Mouse (Mus musculus): ENCODE results near the gene Ston1. TPM values are rescaled to one million over a fixed set of nuclear protein-coding genes. Genes with fewer than 3 reads are reported as not detected.

Ston1 gene
- polyA plus RNA-seq, 1 experiment from 2014 or later = 3.4 TPM

DNA sequence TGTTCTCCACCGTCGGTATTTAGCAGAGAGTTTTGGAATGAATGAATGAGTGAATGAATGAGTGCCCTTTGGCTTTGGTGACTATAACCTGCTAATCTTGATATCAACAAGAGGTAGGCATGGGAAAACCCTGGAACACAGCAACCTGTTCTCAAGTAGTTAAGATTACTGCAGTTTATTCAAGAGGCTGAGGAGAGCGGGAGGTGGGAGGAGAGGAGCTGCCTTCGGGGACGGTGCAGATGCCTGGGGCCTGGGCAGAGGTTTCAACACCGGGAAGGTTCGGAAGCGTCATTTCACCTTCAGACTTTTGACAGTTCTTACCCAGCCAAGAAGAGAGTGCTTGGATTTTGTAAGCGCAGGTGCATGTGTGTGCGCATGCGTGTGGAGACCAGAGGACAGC lies 14.5 kb upstream of the Ston1 start:
- DNase-seq (ENCODE audit: low spot score) (no peak), ATAC-seq (ENCODE audit: low FRiP score) (no peak)
- Histone ChIP-seq H3K9ac (no peak overlapping the region), H3K4me2 (replicated peaks) (no peak overlapping the region), H3K9me3 (ENCODE audit: control insufficient read depth, low read length) (no peaks in the 10 kb centered on the region), H3K27me3 (ENCODE audit: control insufficient read depth, insufficient read depth, low read length) (no peaks in the 10 kb centered on the region), H3K4me3 (replicated peaks; ENCODE audit: low read length) (no peak overlapping the region), H3K4me1 (replicated peaks; ENCODE audit: control insufficient read depth, insufficient read depth, low read length) (no peaks in the 10 kb centered on the region), H3K36me3 (replicated peaks; ENCODE audit: control insufficient read depth, insufficient read depth) (peaks cover 89% of the 10 kb centered on the region), H3K27ac (no peak overlapping the region)
- 90% methylated on average over 11 of the region's 11 CpGs for WGBS

DNA sequence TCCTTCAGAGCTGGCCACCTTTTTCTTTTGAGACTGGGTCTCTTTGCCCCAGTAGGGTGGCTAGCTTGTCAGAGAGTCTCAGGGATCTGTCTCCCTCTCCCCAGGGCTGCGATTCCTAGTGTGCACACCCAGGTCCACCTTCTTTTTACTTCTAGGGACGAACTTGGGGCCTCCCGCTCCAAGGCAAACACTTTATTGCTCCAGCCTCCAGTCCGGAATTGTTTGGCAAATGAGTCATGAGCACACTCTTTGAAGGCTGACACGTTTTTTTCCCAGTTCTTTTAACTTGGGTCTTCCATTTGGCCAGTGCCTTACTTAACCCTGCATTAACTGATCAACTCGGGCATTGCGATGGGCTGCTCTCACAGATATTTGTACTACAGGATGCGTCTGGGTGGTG lies 14.1 kb upstream of the Ston1 start:
- WGBS = 86% methylated on average over 8 of the region's 8 CpGs
- peaks cover 90% of the 10 kb centered on the region for H3K36me3 ChIP-seq (replicated peaks; ENCODE audit: control insufficient read depth, insufficient read depth)
- no peaks in the 10 kb centered on the region for H3K27me3 ChIP-seq (ENCODE audit: control insufficient read depth, insufficient read depth, low read length)
- no peak overlapping the region for H3K27ac ChIP-seq
- no peaks in the 10 kb centered on the region for H3K9me3 ChIP-seq (ENCODE audit: control insufficient read depth, low read length)
- no peak overlapping the region for H3K9ac ChIP-seq
- H3K4me1 ChIP-seq (replicated peaks; ENCODE audit: control insufficient read depth, insufficient read depth, low read length) = no peaks in the 10 kb centered on the region
- no peak overlapping the region for H3K4me2 ChIP-seq (replicated peaks)
- ATAC-seq (ENCODE audit: low FRiP score) (no peak), DNase-seq (ENCODE audit: low spot score) (no peak)
- no peak overlapping the region for H3K4me3 ChIP-seq (replicated peaks; ENCODE audit: low read length)

DNA sequence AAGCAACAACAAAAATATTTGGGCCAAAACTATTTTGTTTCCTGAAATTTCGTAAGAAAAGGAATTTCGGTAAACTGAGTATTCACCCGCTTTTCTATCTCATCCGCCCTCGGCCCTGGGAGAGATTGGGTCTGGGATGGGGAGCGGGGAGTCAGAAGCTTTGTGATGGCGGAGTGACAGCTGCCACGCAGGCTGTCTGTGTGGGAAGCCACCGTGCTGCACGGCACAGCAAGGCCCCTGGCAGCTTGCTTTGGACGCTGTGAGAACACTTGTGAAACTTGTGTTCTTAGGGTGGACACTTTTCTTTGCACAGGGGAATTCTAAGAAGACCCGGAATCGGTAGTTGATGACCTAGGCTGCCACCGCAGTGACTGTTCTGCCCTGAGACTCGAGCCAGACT lies 10.1 kb upstream of the Ston1 start:
- ATAC-seq (ENCODE audit: low FRiP score) (no peak), DNase-seq (ENCODE audit: low spot score) (no peak)
- Histone ChIP-seq H3K9me3 (ENCODE audit: control insufficient read depth, low read length) (no peaks in the 10 kb centered on the region), H3K4me1 (replicated peaks; ENCODE audit: control insufficient read depth, insufficient read depth, low read length) (no peaks in the 10 kb centered on the region), H3K9ac (no peak overlapping the region), H3K27me3 (ENCODE audit: control insufficient read depth, insufficient read depth, low read length) (no peaks in the 10 kb centered on the region), H3K4me2 (replicated peaks) (no peak overlapping the region), H3K36me3 (replicated peaks; ENCODE audit: control insufficient read depth, insufficient read depth) (peaks cover 81% of the 10 kb centered on the region), H3K4me3 (replicated peaks; ENCODE audit: low read length) (no peak overlapping the region), H3K27ac (no peak overlapping the region)
- 86% methylated on average over 15 of the region's 15 CpGs for WGBS

DNA sequence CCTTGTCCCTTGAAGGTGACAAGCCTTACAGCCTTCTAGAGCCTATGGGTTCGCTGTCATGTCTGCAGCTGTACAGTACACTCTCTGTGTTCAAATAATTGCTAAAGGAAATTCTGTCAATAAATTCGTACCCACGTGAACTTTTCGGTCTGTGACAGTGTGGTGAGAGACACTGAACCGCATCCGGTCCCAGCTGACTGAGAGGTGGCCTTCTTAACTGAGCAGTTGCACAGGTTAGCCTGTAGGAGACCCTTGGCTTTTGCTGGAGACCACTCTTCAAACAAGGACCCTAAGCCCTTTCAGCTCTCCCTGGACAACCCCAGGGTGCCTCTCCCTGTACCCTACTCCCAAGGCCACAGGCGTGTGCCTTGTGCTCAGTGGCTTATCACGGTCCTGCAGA lies 9.3 kb upstream of the Ston1 start:
- Histone ChIP-seq H3K4me1 (replicated peaks; ENCODE audit: control insufficient read depth, insufficient read depth, low read length) (no peaks in the 10 kb centered on the region), H3K9me3 (ENCODE audit: control insufficient read depth, low read length) (no peaks in the 10 kb centered on the region), H3K27ac (no peak overlapping the region), H3K9ac (no peak overlapping the region), H3K4me2 (replicated peaks) (no peak overlapping the region), H3K4me3 (replicated peaks; ENCODE audit: low read length) (no peak overlapping the region), H3K27me3 (ENCODE audit: control insufficient read depth, insufficient read depth, low read length) (no peaks in the 10 kb centered on the region), H3K36me3 (replicated peaks; ENCODE audit: control insufficient read depth, insufficient read depth) (peaks cover 74% of the 10 kb centered on the region)
- no peak for DNase-seq (ENCODE audit: low spot score)
- 94% methylated on average over 8 of the region's 8 CpGs for WGBS
- ATAC-seq (ENCODE audit: low FRiP score) = no peak

DNA sequence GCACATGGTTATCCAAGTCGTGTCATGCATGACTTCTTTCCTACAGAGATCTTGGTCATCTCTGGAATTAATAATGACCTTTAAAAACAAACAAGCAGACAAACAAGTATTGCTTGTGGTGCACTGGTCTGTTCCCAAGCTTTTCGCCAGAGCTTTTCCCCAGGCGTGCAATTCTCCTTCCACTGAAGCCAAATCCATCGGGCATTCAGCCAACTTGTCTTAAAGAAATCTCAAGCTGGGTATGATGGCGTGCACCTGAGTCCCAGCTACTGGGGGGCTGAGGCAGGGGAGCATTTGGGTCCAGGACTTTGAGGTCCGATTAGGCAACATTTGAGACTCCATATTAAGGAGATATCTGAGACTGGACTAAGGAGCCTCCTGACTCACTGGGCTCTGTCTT lies 7.2 kb upstream of the Ston1 start:
- 70% methylated on average over 6 of the region's 6 CpGs for WGBS
- no peak for DNase-seq (ENCODE audit: low spot score)
- Histone ChIP-seq H3K9ac (no peak overlapping the region), H3K27ac (no peak overlapping the region), H3K9me3 (ENCODE audit: control insufficient read depth, low read length) (no peaks in the 10 kb centered on the region), H3K36me3 (replicated peaks; ENCODE audit: control insufficient read depth, insufficient read depth) (peaks cover 54% of the 10 kb centered on the region), H3K4me1 (replicated peaks; ENCODE audit: control insufficient read depth, insufficient read depth, low read length) (no peaks in the 10 kb centered on the region), H3K4me2 (replicated peaks) (no peak overlapping the region), H3K27me3 (ENCODE audit: control insufficient read depth, insufficient read depth, low read length) (no peaks in the 10 kb centered on the region), H3K4me3 (replicated peaks; ENCODE audit: low read length) (no peak overlapping the region)
- no peak for ATAC-seq (ENCODE audit: low FRiP score)

DNA sequence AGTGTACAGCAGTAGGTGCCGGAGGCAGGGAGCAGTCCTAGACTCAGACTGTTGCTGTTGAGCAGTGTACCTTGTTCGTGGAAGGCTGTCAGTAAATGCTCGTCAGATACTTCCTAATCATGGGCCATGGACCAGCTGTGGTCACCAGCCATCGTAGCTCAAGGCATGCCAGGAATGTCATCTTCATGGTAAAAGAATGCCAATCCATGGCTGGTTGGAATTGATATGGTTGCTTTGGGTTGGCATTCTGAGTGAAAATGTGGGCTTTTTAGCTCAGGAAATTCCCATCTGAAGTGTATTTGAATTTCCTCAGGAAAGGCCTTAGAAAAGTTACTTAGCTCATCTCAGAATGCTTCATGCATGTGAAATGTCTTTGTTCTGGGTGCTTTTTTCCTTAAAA lies 2.4 kb upstream of the Ston1 start:
- 90% methylated on average over 4 of the region's 4 CpGs for WGBS
- Histone ChIP-seq H3K36me3 (replicated peaks; ENCODE audit: control insufficient read depth, insufficient read depth) (peaks cover 9% of the 10 kb centered on the region), H3K4me3 (replicated peaks; ENCODE audit: low read length) (no peak overlapping the region), H3K27me3 (ENCODE audit: control insufficient read depth, insufficient read depth, low read length) (no peaks in the 10 kb centered on the region), H3K9ac (no peak overlapping the region), H3K9me3 (ENCODE audit: control insufficient read depth, low read length) (no peaks in the 10 kb centered on the region), H3K4me2 (replicated peaks) (no peak overlapping the region), H3K4me1 (replicated peaks; ENCODE audit: control insufficient read depth, insufficient read depth, low read length) (0 out of 2 replicates have a peak, but pooled peaks cover 11% of the 10 kb centered on the region), H3K27ac (no peak overlapping the region)
- DNase-seq (ENCODE audit: low spot score) = no peak
- ATAC-seq (ENCODE audit: low FRiP score) = no peak

DNA sequence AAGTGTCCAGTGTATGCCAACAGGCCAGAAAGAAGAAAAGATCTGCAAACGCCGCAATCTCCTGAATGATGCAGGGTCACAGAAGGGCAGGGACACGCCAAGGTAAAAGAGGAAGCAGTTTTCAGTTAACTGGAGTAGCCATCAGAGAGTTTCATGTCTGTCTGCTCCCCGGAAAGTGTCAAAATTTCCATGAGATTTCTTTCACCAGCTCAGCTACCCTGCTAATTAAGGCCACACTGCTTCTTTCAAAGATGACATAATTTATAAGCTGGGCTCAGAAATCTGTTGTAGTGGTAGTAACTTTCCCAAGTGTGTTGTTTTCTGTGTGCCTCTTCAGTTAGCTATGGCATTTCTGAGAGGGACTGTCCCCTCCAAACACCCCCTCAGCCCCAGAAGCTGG lies 1.4 kb upstream of the Ston1 start:
- H3K4me2 ChIP-seq (replicated peaks) = no peak overlapping the region
- no peak overlapping the region for H3K27ac ChIP-seq
- H3K9ac ChIP-seq = no peak overlapping the region
- DNase-seq (ENCODE audit: low spot score) (no peak), ATAC-seq (ENCODE audit: low FRiP score) (no peak)
- no peaks in the 10 kb centered on the region for H3K9me3 ChIP-seq (ENCODE audit: control insufficient read depth, low read length)
- H3K36me3 ChIP-seq (replicated peaks; ENCODE audit: control insufficient read depth, insufficient read depth) = peaks cover 8% of the 10 kb centered on the region
- H3K27me3 ChIP-seq (ENCODE audit: control insufficient read depth, insufficient read depth, low read length) = no peaks in the 10 kb centered on the region
- 0 out of 2 replicates have a peak, but pooled peaks cover 11% of the 10 kb centered on the region for H3K4me1 ChIP-seq (replicated peaks; ENCODE audit: control insufficient read depth, insufficient read depth, low read length)
- H3K4me3 ChIP-seq (replicated peaks; ENCODE audit: low read length) = no peak overlapping the region
- WGBS = 77% methylated on average over 4 of the region's 4 CpGs

DNA sequence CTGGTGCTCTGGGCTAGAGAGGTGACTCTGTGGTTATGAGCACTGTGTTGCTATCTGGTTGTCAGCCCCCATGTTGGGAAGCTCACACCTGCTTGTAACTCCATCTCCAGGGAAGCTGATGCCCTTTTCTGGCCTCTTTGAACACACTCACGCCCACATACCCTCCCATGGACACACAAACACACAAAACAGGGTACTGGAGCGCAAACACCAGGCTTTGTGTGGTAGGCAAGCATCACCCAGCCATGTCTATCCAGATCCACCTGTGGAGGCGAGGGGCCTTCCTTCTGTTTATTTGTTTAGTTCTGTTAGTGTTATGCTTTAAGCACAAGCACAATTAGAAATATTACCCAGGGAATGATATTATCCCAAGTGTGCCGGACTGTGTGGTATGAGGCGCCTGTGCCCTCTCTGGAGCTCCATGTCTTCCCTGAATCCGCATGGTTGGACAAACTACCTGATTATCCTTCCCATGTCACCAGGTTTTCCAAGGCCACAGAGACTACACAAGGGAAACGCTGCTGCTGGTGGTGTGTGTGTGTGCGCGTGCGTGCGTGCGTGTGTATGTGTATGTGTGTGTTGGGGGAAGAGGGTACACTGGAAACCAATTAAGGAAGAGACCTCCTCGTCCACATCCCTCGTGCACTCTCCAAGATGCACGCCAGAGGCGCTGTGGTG lies 801 bp upstream of the Ston1 start:
- peak overlapping the region; percentile 63; the same call in 1 of the 2 replicates for H3K9ac ChIP-seq
- H3K4me2 ChIP-seq (replicated peaks) = peak overlapping the region; percentile 72
- H3K27me3 ChIP-seq (ENCODE audit: control insufficient read depth, insufficient read depth, low read length) = no peaks in the 10 kb centered on the region
- ATAC-seq (ENCODE audit: low FRiP score) = peak; percentile 3; the same call in 1 of the 2 replicates
- WGBS = 33% methylated on average over 16 of the region's 16 CpGs
- H3K27ac ChIP-seq = no peak overlapping the region
- H3K9me3 ChIP-seq (ENCODE audit: control insufficient read depth, low read length) = no peaks in the 10 kb centered on the region
- 0 out of 2 replicates have a peak, but pooled peaks cover 11% of the 10 kb centered on the region for H3K4me1 ChIP-seq (replicated peaks; ENCODE audit: control insufficient read depth, insufficient read depth, low read length)
- peaks cover 8% of the 10 kb centered on the region for H3K36me3 ChIP-seq (replicated peaks; ENCODE audit: control insufficient read depth, insufficient read depth)
- DNase-seq (ENCODE audit: low spot score) = peak; percentile 81
- H3K4me3 ChIP-seq (replicated peaks; ENCODE audit: low read length) = peak overlapping the region; percentile 49

DNA sequence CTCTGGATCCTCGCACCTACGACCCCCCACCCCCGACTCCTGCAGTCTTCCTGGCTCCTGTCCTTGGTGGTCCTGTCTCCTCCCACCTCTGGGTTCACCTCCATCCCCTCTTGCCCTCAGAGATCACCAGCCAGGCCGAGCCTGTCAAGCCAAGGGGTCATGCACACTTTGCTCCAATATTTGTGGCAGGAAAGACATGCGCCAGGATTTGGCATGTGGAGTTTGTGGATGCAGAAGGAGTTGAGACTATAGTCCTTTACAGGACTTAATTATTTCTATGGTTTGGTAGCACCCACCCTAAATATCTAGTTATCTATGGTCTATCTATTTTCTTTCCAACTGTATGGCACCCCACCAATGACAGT lies 554 bp downstream of the Ston1 start:
- Histone ChIP-seq H3K27me3 (ENCODE audit: control insufficient read depth, insufficient read depth, low read length) (no peaks in the 10 kb centered on the region), H3K27ac (peak overlapping the region; percentile 26; the same call in 1 of the 2 replicates), H3K4me1 (replicated peaks; ENCODE audit: control insufficient read depth, insufficient read depth, low read length) (0 out of 2 replicates have a peak, but pooled peaks cover 11% of the 10 kb centered on the region), H3K9me3 (ENCODE audit: control insufficient read depth, low read length) (no peaks in the 10 kb centered on the region), H3K4me3 (replicated peaks; ENCODE audit: low read length) (peak overlapping the region; percentile 49), H3K4me2 (replicated peaks) (peak overlapping the region; percentile 72), H3K36me3 (replicated peaks; ENCODE audit: control insufficient read depth, insufficient read depth) (no peaks in the 10 kb centered on the region), H3K9ac (peak overlapping the region; percentile 63)
- WGBS = 7% methylated on average over 5 of the region's 5 CpGs
- DNase-seq (ENCODE audit: low spot score) (no peak), ATAC-seq (ENCODE audit: low FRiP score) (no peak)
